ENCODE assay signal across 8 mouse cellular contexts in the genomic region with DNA sequence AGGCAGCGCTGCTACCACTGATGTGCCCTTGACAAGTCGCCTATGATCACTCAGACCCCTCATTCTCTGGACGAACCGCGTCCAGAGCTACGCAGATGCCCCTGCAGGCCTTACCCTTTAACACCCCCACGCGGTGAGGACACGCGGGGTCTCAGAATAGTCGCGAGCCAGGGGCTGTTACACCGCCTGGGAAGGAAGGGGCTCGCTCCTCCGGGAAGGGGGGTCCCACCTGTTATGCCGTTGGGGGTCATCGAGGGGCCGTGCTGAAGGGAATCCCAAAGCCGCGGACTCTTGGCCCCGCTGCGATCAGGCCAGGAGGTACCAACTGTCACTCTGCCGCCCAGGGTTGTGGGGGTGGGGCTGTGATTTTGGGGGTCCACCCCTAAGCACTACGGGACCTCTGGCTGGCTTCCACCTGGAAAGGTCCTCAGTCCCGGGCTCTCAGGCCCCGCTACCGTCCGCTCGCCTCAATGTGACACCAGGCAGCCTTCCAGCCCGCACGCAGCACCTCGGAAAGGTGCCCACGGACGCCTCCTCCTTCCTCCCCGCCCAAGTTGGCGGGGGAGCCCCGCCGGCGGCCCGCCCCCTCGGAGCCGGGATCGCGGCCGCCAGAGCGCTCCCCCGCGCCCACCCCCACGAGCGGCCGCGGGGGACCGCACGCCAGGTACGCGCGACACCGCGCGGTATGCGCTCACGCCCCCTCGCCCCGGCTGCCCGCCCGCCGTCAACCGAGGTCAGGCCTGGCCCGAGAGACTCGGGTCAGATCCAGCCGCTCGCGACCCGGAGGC. TPM values are rescaled to one million over a fixed set of nuclear protein-coding genes. Genes with fewer than 3 reads are reported as not detected.
DNase-seq lines count a peak whose midpoint lies in the region; ATAC-seq and TF ChIP-seq lines count a peak whose summit lies in the region.

No protein-coding gene starts in this region.

- H3K9ac ChIP-seq in forebrain, embryonic 14.5 days (ENCODE audit: low read length): peak overlapping the region; percentile 77
- H3K9ac ChIP-seq in lung, embryonic 16.5 days (ENCODE audit: low read length): peak overlapping the region; percentile 95

- DNase-seq in NIH3T3 (ENCODE audit: low read depth): peak; percentile 64
- peak; percentile 48 for DNase-seq in forebrain, embryonic 14.5 days (ENCODE audit: low spot score)
- peak; percentile 69 to 75 for DNase-seq in heart, postnatal 36 days
- peak; percentile 21 to 29 for DNase-seq in layer of hippocampus, adult 2 months (ENCODE audit: low spot score in 2 of 2)
- peak; percentile 52 for DNase-seq in retina, embryonic 14.5 days (ENCODE audit: low spot score)

- ATAC-seq in forebrain, embryonic 14.5 days: peak; percentile 35
- ATAC-seq in lung, embryonic 16.5 days (ENCODE audit: low read depth): peak; percentile 18
- ATAC-seq in megakaryocyte-erythroid progenitor cell, adult 5-6 weeks (replicated peaks; ENCODE audit: low FRiP score, low TSS enrichment, poor library complexity, severe bottlenecking): no peak

- TF ChIP-seq CTCF in layer of hippocampus, adult 2 months (conservative IDR thresholded peaks at IDR 0.05): peak; percentile 47

- peaks cover 3% of the 10 kb centered on the region; the same call in 1 of the 2 replicates for H3K27me3 ChIP-seq in forebrain, embryonic 14.5 days (replicated peaks; ENCODE audit: control insufficient read depth, insufficient read depth, low read length)
- H3K27me3 ChIP-seq in lung, embryonic 16.5 days (ENCODE audit: control insufficient read depth, insufficient read depth, low read depth, low read length): no peaks in the 10 kb centered on the region

- peak overlapping the region; percentile 87 for H3K4me2 ChIP-seq in forebrain, embryonic 14.5 days (ENCODE audit: low read length)
- peak overlapping the region; percentile 92 for H3K4me2 ChIP-seq in lung, embryonic 16.5 days (ENCODE audit: low read depth, low read length)

- no peaks in the 10 kb centered on the region for H3K36me3 ChIP-seq in forebrain, embryonic 14.5 days (ENCODE audit: control insufficient read depth, insufficient read depth, low read length)
- no peaks in the 10 kb centered on the region for H3K36me3 ChIP-seq in lung, embryonic 16.5 days (ENCODE audit: control insufficient read depth, insufficient read depth, low read length)

- H3K27ac ChIP-seq in brown adipose tissue, adult 24 weeks (replicated peaks; ENCODE audit: low read depth, low read length): peak overlapping the region; percentile 81
- H3K27ac ChIP-seq in forebrain, embryonic 14.5 days (ENCODE audit: low read depth, low read length): peak overlapping the region; percentile 89
- H3K27ac ChIP-seq in layer of hippocampus, adult 2 months: peak overlapping the region; percentile 97
- peak overlapping the region; percentile 97 for H3K27ac ChIP-seq in lung, embryonic 16.5 days (ENCODE audit: low read length)

- intact Hi-C loops in heart, postnatal 36 days (cut with DNase I): loop anchor here (2.0 to 5.0 kb wide), 9 partner anchors 15 to 281 kb away; no protein-coding TSS in a partner anchor

- peak overlapping the region; percentile 87 for H3K4me3 ChIP-seq in brown adipose tissue, adult 24 weeks (ENCODE audit: insufficient read depth, low read depth, low read length)
- peak overlapping the region; percentile 75 for H3K4me3 ChIP-seq in forebrain, embryonic 14.5 days (ENCODE audit: low read depth, low read length)
- peak overlapping the region; percentile 98 for H3K4me3 ChIP-seq in layer of hippocampus, adult 2 months
- peak overlapping the region; percentile 85 for H3K4me3 ChIP-seq in lung, embryonic 16.5 days (ENCODE audit: low read length)

- under 1% methylated on average over 58 of the region's 74 CpGs for WGBS in forebrain, embryonic 14.5 days
- WGBS in lung, embryonic 16.5 days: under 1% methylated on average over 62 of the region's 74 CpGs

- H3K9me3 ChIP-seq in forebrain, embryonic 14.5 days (replicated peaks; ENCODE audit: control insufficient read depth, low read length): no peaks in the 10 kb centered on the region
- peaks cover 2% of the 10 kb centered on the region for H3K9me3 ChIP-seq in lung, embryonic 16.5 days (ENCODE audit: control insufficient read depth, low read length)

- 0 out of 2 replicates have a peak, but pooled peaks cover 2% of the 10 kb centered on the region for H3K4me1 ChIP-seq in brown adipose tissue, adult 24 weeks (ENCODE audit: control insufficient read depth, insufficient read depth, insufficient read length, low read length)
- H3K4me1 ChIP-seq in forebrain, embryonic 14.5 days (ENCODE audit: control insufficient read depth, insufficient read depth, low read length): peaks cover 11% of the 10 kb centered on the region; the same call in 1 of the 2 replicates
- H3K4me1 ChIP-seq in lung, embryonic 16.5 days (replicated peaks; ENCODE audit: control insufficient read depth, insufficient read depth, low read length): peaks cover 25% of the 10 kb centered on the region

RNA-seq across cellular contexts. Expression of gene Sgms1, which starts 1.9 kb away (rescaled TPM):
- polyA plus RNA-seq in brown adipose tissue, adult 24 weeks (2012; ENCODE audit: insufficient read depth, insufficient read length, missing spikeins): 14.6 and 17.3 TPM in 2 replicates
- 5.9 and 10.1 TPM in 2 replicates for polyA plus RNA-seq in forebrain, embryonic 14.5 days (2014; fragmentation: Nextera tagmentation; extraction: Ambion mirVana)
- 10 to 100 TPM; 60.2 to 76.0 TPM for total RNA-seq in heart, postnatal 36 days (2021)
- total RNA-seq in layer of hippocampus, adult 2 months (2021): 10 to 100 TPM; 53.9 to 59.6 TPM
- 63.3 and 68.5 TPM in 2 replicates for polyA plus RNA-seq in lung, embryonic 16.5 days (2015; fragmentation: Nextera tagmentation; extraction: Ambion mirVana)
- total RNA-seq in megakaryocyte-erythroid progenitor cell, adult 5-6 weeks (2014; fragmentation: Nextera tagmentation): 53.2 and 66.1 TPM in 2 replicates
- 58.5 and 84.8 TPM in 2 replicates for total RNA-seq in megakaryocyte-erythroid progenitor cell, adult 5-6 weeks (2017)
